Mouse (Mus musculus) embryonic facial prominence, embryonic 10.5 days (tissue): ENCODE measurements at regions not wholly inside any gene's neighbourhood (a gene's known extent, or its start where the extent isn't known, plus 50 kb on each side); places are given as distances from the start of the nearest gene placed in this dataset.

ENCODE experiments used
- DNase-seq: peaks from one replicate; pipeline ENCODE4 v3.0.0-alpha.2; 2017; ENCODE audit warnings: low spot score
- H3K27ac ChIP-seq: fragments of 300-500 bp; sonication (generic); replicated peaks from 2 replicates; pipeline ENCODE4 v1.5.1; 2016; ENCODE audit warnings: mild to moderate bottlenecking
- H3K27me3 ChIP-seq: fragments of 300-500 bp; sonication (generic); replicated peaks from 2 replicates; pipeline ENCODE4 v1.6.1; 2016; ENCODE audit warnings: low read depth, mild to moderate bottlenecking; ENCODE audit not compliant: poor library complexity, severe bottlenecking
- H3K36me3 ChIP-seq: fragments of 300-500 bp; sonication (generic); replicated peaks from 2 replicates; pipeline ENCODE4 v1.6.1; 2016; ENCODE audit warnings: mild to moderate bottlenecking, moderate library complexity
- H3K4me1 ChIP-seq: fragments of 300-500 bp; sonication (generic); 2 replicates; pipeline ENCODE4 v1.6.1; 2016
- H3K4me3 ChIP-seq: fragments of 300-500 bp; sonication (generic); 2 replicates; pipeline ENCODE4 v1.5.1; 2016; ENCODE audit warnings: mild to moderate bottlenecking, moderate library complexity
- H3K9me3 ChIP-seq: fragments of 300-500 bp; sonication (generic); 2 replicates; pipeline ENCODE4 v1.6.1; 2016; ENCODE audit warnings: mild to moderate bottlenecking
- WGBS: fragments of 180-500 bp; shearing (Covaris S2); methylation state at CpG from one replicate; pipeline ENCODE4 v1.1.7; 2016; 5-methylcytosine and 5-hydroxymethylcytosine counted together

- DNase-seq: peak; percentile 40
- Histone ChIP-seq H3K36me3 (no peaks in the 10 kb centered on the region), H3K4me3 (peak overlapping the region; percentile 46), H3K4me1 (peaks cover 17% of the 10 kb centered on the region), H3K9me3 (no peaks in the 10 kb centered on the region), H3K27ac (peak overlapping the region; percentile 40; the same call in 1 of the 2 replicates), H3K27me3 (peaks cover 8% of the 10 kb centered on the region; the same call in 1 of the 2 replicates)
- 33% methylated on average over 23 of the region's 23 CpGs for WGBS
These were observed 434.3 kb downstream of the Cmpk2 start for GRCm38 (mm10) chr12:26903073-26903893.

DNA sequence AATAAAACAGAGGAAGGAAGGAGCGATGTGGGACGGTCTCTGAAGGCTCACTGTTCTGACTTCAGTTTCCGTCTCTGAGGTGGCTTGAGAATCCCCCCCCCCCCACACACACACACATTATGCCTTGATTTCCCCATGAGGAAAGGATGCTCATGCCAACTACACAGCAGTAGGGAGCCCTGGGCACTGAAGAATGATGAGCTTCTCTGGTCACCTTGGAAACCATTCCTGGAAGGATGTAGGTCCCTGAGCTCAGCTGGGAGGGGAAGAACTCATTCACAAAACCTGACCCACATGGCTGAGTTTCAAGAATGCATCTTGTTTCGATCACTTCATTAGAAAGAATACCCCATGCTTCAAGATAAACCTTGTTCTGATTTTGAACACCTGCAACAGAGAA lies 422.2 kb downstream of the Cmpk2 start:
- WGBS: 77% methylated on average over 4 of the region's 4 CpGs
- no peak for DNase-seq

GRCm38 (mm10) chr12:26886635-26887014 lies 417.6 kb downstream of the Cmpk2 start:
- 66% methylated on average over 7 of the region's 7 CpGs for WGBS
- H3K27ac ChIP-seq: no peak overlapping the region; the same call in 1 of the 2 replicates
- DNase-seq: peak; percentile 31
- H3K4me3 ChIP-seq: no peak overlapping the region
- peaks cover 31% of the 10 kb centered on the region for H3K4me1 ChIP-seq
- no peaks in the 10 kb centered on the region for H3K9me3 ChIP-seq
- no peaks in the 10 kb centered on the region for H3K27me3 ChIP-seq
- H3K36me3 ChIP-seq: no peaks in the 10 kb centered on the region

More for the DNA sequence above, 422.2 kb downstream of the Cmpk2 start:
- no peak overlapping the region for H3K4me3 ChIP-seq
- no peaks in the 10 kb centered on the region for H3K9me3 ChIP-seq
- H3K36me3 ChIP-seq: no peaks in the 10 kb centered on the region
- no peaks in the 10 kb centered on the region for H3K27me3 ChIP-seq
- H3K27ac ChIP-seq: no peak overlapping the region
- peaks cover 14% of the 10 kb centered on the region for H3K4me1 ChIP-seq

- H3K9me3 ChIP-seq: no peaks in the 10 kb centered on the region
- WGBS: 36% methylated on average over 12 of the region's 12 CpGs
- no peak overlapping the region for H3K4me3 ChIP-seq
- H3K27me3 ChIP-seq: no peaks in the 10 kb centered on the region
- no peaks in the 10 kb centered on the region for H3K36me3 ChIP-seq
- H3K4me1 ChIP-seq: peaks cover 29% of the 10 kb centered on the region
- DNase-seq: no peak
- peak overlapping the region; percentile 79 for H3K27ac ChIP-seq
These were observed 417.0 kb downstream of the Cmpk2 start for GRCm38 (mm10) chr12:26885831-26886634.

GRCm38 (mm10) chr12:26885083-26885482 lies 416.1 kb downstream of the Cmpk2 start:
- no peak overlapping the region for H3K4me3 ChIP-seq
- no peak for DNase-seq
- H3K9me3 ChIP-seq: no peaks in the 10 kb centered on the region
- H3K36me3 ChIP-seq: no peaks in the 10 kb centered on the region
- H3K27ac ChIP-seq: no peak overlapping the region
- H3K4me1 ChIP-seq: peaks cover 28% of the 10 kb centered on the region
- 94% methylated on average over 3 of the region's 3 CpGs for WGBS
- H3K27me3 ChIP-seq: no peaks in the 10 kb centered on the region

DNA sequence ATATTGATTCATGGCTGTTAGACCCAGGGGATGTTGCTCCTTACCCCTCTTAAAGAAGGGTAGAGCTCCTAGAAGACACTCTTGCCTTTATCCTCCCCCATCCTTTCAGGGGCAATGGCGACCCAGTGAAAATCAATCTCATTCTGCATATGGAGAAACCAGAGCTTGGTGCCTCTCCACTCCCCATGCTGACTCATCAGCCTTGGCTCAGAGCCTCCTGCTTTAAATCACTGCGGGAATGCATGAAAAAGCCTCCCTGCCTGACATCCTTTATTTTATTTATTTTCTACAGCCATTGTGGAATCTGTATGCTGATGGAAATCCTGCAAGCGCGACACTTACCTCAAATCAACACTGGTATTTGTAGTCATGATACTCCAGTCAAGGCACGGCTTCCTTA lies 415.2 kb downstream of the Cmpk2 start:
- Histone ChIP-seq H3K27me3 (no peaks in the 10 kb centered on the region), H3K4me1 (peaks cover 28% of the 10 kb centered on the region), H3K9me3 (no peaks in the 10 kb centered on the region), H3K4me3 (no peak overlapping the region), H3K36me3 (no peaks in the 10 kb centered on the region), H3K27ac (no peak overlapping the region)
- no peak for DNase-seq
- WGBS: 59% methylated on average over 5 of the region's 5 CpGs

DNA sequence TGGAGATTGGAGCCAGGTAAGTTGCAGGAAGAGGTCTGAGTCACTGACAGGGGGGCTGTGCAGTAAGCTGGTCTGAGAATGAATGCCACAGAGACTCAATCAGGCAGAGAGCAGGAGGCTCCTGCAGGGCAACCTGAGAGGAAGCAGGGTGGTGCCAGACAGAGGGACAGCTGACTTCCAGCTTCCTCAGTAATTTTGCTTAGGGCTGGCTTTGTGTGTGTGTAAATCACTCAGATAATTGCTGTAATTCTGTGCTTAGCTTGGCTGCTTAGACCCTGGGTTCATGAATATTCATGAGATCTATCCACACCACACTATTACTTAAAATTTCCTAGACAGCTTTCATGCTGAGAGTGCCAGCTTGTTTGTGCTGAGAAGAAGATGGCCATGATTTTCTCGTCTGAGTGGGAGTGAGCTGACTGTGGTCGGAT lies 408.7 kb downstream of the Cmpk2 start:
- no peak for DNase-seq
- no peak overlapping the region for H3K4me3 ChIP-seq
- H3K4me1 ChIP-seq: peaks cover 16% of the 10 kb centered on the region
- H3K27ac ChIP-seq: no peak overlapping the region; the same call in 1 of the 2 replicates
- H3K27me3 ChIP-seq: no peaks in the 10 kb centered on the region
- H3K9me3 ChIP-seq: no peaks in the 10 kb centered on the region
- no peaks in the 10 kb centered on the region for H3K36me3 ChIP-seq
- WGBS: 54% methylated on average over 2 of the region's 2 CpGs

GRCm38 (mm10) chr12:26877284-26877683 lies 408.3 kb downstream of the Cmpk2 start:
- no peak for DNase-seq
- WGBS: 73% methylated on average over 3 of the region's 3 CpGs
- no peak overlapping the region; the same call in 1 of the 2 replicates for H3K27ac ChIP-seq

DNA sequence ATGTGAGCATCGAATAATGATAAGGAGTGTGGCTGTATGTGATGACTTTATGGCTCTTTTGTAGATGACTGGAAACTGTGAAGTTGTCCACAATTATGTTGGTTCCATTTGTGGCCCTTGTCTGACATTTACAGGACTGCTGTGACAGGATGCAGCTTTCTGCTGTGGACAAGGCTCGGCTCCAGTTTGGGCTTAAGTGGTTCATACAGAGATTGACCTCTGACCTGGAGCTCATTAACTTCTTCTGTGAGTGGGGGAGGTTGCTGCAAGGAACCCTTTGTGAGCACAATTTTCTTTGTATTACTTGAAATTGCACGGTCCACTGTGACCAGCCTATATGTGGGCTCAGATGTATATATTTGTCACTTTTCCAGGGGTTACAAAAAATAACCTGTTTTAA lies 403.5 kb downstream of the Cmpk2 start:
- WGBS: 26% methylated on average over 3 of the region's 3 CpGs

More at GRCm38 (mm10) chr12:26877284-26877683, 408.3 kb downstream of the Cmpk2 start:
- Histone ChIP-seq H3K36me3 (no peaks in the 10 kb centered on the region), H3K4me3 (no peak overlapping the region), H3K9me3 (no peaks in the 10 kb centered on the region), H3K27me3 (no peaks in the 10 kb centered on the region), H3K4me1 (peaks cover 20% of the 10 kb centered on the region)

DNA sequence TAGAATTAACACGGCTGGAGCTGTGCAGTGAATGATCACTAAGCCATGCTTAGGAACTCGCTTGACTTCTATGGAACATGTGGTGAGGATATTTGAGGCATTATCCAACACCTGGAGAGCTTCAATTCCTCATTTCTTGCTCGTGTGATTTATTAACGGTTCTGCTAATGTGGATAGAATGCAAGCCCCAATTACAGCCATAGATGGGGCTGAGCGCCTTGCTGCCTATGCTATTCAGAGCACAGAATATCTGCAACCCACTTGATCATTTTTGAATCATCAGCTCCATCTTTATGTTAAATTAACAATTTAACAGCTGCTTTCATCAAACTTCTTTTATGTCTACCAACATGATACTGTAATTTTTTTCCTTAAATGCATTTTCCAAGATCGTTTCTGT lies 398.7 kb downstream of the Cmpk2 start:
- no peak for DNase-seq
- no peak overlapping the region for H3K4me3 ChIP-seq
- H3K27ac ChIP-seq: no peak overlapping the region
- H3K36me3 ChIP-seq: no peaks in the 10 kb centered on the region
- peaks cover 13% of the 10 kb centered on the region for H3K4me1 ChIP-seq
- no peaks in the 10 kb centered on the region; the same call in 1 of the 2 replicates for H3K27me3 ChIP-seq
- 86% methylated on average over 6 of the region's 6 CpGs for WGBS
- H3K9me3 ChIP-seq: no peaks in the 10 kb centered on the region

More for the DNA sequence above, 403.5 kb downstream of the Cmpk2 start:
- H3K9me3 ChIP-seq: no peaks in the 10 kb centered on the region
- no peaks in the 10 kb centered on the region for H3K36me3 ChIP-seq
- H3K4me3 ChIP-seq: no peak overlapping the region
- peak; percentile 39 for DNase-seq
- H3K27me3 ChIP-seq: no peaks in the 10 kb centered on the region
- no peak overlapping the region; the same call in 1 of the 2 replicates for H3K27ac ChIP-seq
- peaks cover 24% of the 10 kb centered on the region for H3K4me1 ChIP-seq

DNA sequence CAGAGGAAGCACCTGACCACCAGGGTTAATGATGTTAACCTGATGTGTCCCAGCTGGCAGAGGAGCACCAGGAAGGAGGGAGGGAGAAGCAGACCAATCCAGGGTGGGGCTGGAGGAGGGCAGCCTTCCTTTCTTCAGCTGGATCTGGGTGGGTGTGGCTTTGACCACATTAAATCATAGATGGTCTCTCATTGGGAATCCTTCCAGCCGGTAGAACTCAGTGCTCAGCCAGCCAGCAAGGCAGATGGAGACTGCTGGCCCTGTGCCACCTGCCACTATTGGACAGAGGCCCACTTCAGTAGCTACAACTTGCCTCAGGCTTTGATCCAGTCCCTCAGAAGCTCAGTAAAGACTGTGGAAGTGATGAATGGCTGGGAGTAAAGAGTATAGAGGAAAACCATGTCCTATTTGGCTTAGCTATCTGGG lies 386.1 kb downstream of the Cmpk2 start:
- Histone ChIP-seq H3K27me3 (no peaks in the 10 kb centered on the region), H3K9me3 (peaks cover 8% of the 10 kb centered on the region; the same call in 1 of the 2 replicates), H3K4me1 (peaks cover 8% of the 10 kb centered on the region), H3K27ac (no peak overlapping the region), H3K36me3 (no peaks in the 10 kb centered on the region), H3K4me3 (no peak overlapping the region)
- no peak for DNase-seq
- WGBS: 67% methylated on average over 1 of the region's 1 CpGs

DNA sequence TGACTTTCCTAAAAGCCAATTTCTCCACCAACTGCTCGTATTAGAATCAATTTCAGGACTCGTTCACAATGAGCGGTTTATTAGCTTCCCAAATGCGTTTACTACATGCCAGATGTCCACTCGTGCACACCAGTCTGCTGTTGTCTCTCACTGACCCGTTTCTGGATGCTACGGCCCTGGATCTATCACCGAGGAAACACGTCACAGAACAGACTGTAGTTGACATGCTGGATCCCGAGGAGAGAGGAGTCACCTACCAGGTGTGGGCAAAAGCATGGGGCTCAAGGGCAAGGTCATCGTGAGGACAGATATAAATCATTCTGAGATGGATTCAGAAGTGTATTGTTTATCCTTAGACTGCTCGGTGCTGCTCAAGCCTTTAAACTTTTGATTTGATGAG lies 375.9 kb downstream of the Cmpk2 start:
- Histone ChIP-seq H3K4me3 (no peak overlapping the region), H3K9me3 (no peaks in the 10 kb centered on the region)
- DNase-seq: no peak

More for the DNA sequence above, 375.9 kb downstream of the Cmpk2 start:
- Histone ChIP-seq H3K27ac (no peak overlapping the region), H3K4me1 (peaks cover 13% of the 10 kb centered on the region), H3K27me3 (no peaks in the 10 kb centered on the region), H3K36me3 (no peaks in the 10 kb centered on the region)
- WGBS: 82% methylated on average over 12 of the region's 12 CpGs
